Mouse (Mus musculus) monocyte, adult 2 months (primary cell): ENCODE measurements around the gene Umad1.
"Not testable (repeated sequence)": the region's sequence is repeated elsewhere in the genome, so short reads cannot be mapped to it uniquely, and the experiment has no call there.

ENCODE experiments used
- DNase-seq, 2 experiments: peaks; one replicate each; pipeline ENCODE4 v3.0.0; 2022; ENCODE audit warnings: low spot score in 2 of 2, low read depth in 1 of 2

Umad1 gene

DNA sequence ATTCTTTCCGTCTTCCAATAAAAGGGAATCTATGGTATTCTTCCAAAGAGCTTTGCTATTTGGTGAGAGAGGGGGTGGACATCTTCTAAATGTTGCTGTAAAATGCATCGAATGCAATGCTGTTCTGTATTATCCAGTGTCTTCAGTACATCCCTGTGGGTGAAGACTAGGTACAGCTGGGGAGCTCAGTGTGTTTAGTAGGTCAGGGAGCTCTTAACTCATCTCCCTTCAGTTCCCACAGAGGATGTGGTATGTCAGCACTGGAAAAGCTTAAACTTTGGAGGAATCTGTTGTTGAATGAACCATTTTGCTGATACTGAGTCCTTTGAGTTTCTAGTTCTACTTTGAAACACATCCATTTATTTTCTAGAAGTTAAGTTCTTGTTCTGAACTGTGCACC is 53.5 kb downstream of the Umad1 start:
- no peak for DNase-seq

DNA sequence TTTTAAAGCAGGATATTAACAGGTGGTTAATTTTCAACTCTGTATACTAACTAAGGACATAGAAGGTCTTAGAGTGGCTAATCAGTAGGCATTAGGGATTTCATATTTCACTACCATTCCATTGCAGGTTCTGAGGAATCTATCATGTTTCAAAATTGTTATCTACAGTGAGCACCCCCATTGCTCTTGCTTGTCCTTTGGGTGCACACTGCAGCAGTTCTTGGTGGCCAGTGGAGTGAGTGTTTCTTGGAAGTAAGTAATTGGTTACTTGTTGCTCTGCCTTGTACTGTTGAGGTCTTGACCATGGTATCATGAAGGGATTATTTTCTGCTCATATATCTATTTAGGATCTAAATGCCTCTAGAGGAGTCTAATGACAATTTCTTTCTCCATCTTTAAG is 57.1 kb downstream of the Umad1 start:
- no peak for DNase-seq

DNA sequence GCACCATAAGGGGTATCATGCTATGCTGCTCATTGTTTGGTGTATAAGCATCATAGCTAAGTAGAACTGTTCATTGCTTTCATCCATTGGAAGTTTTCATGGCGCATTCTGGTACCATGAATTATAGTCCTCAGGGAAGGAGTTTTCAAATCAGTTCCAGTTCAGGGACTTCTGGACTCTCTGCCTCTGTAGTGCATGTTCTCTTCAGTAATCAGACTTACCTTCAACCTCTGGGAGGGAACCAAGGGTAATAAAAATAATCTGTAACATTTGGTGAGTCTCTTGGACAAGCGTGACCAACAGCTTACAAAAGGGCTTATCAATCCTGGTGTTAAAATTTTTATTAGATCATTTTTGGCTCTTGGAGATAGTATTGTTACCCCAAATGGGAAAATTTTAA is 60.5 kb downstream of the Umad1 start:
- DNase-seq, result no peak

DNA sequence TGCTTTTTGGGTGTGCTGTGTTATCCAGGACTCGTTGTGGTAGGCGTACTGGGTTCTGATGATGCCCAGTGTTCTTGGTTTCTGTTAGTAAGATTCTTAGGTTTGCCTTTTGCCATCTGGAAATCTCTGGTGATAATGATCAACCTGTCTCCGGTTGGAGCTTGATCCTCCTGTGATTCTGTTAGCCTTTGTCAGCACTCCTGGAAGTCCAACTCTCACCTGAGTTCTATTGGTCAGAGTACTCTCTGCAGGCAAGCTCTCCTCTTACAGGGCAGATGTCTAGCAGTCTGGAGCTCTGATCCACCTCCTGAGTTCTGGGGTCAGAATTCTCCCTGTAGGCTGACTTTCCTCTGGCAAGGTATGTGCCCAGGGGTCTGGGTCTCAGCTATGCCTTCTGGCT is 72.4 kb downstream of the Umad1 start:
- not testable (repeated sequence) for DNase-seq

DNA sequence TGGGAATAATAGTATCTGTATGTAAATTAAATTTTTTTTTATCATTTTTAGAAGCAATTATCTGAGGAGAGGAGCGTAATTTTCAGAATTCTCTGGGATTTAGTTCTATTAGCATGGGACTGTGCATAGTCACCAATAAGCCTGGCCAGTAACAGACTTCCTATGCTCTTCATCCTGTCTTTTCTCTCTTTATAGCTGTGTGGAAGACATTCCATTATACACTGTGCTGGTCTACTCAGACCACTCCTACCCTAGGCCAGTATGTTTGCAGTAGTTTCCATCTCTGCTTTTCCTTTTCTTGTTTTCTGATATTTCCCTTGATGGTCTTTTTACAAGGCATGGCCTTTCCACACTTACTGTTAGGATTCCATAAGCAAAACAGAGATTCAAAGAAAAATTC is 74.3 kb downstream of the Umad1 start:
- DNase-seq, result no peak

DNA sequence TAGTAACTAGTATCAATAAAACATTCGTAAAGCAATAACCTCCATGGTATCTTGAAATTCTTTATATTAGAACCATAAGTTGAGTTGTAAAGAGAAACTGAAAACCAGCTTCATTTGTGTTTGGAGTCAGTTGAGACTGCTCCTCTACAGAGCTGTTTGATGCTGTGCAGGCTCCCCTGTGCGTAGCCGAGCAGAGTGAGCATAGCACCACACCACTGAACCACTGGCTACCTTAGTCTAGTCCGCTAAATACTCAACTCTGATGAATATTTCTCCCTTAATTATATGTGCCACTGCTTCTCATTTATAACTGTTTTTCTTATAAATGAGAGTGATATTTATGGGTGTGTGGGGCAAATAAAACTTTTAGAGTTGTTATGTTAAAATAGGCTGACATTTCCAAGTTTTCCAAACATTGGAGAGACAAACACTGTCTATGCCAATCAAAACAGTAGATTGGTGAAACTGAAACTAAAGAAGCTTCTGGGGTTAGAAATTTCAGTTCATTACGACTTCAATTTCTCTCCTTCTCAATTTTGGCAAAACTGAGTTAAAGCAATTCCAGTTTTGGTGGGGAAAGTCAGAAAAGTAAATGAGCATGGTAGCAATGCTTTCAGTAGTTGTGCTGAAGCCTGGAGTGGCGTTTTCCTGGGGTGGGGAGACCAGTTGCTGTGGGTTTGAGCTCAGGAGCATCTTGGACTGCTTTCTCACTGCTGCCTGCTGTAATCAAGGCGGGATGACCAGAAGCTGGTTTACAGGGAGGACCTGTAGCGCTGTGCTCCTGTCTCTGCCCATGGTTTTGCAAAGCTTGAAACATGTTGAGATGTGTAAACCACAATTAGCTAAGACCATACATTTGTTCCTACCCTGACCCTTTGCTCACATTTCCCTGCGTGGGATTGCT is 77.7 kb downstream of the Umad1 start:
- no peak for DNase-seq

DNA sequence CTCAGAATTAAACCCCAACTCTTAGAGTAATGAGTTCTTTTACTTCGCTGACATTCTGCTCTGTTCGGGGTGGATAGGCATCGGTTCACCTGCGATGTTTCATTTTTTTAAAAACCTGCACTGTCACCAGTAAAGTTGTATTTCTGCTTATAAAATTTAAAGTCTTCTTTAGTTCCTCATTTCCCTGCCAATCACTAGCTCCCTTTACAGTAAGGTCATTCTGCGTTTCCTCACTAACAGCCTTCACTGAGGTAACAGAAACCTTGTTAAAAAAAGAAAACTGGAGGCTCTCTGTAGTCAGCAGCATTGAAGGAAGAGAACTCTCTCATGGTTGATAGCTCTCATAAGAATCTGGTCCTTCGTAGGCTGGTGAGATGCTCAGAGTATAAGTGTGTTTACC is 80.4 kb downstream of the Umad1 start:
- no peak for DNase-seq

DNA sequence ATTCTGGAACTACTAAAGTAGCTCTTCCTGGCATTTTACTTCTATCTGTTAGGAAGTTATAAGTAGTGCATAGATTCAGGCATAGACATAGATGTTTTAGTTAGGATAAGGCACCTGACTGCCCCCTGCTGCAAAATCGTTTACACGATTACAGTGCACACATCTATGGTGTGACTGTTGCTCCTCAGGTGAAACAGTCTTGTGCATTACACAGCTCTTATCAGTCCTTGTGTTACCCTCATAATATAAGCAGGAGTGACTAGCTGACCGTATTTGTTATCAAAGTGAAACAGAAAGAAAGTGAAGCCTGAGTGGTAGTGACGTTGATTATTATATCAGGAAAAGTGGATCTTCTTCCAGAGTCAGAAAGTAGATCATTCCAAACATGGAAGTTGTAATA is 84.2 kb downstream of the Umad1 start:
- no peak for DNase-seq

DNA sequence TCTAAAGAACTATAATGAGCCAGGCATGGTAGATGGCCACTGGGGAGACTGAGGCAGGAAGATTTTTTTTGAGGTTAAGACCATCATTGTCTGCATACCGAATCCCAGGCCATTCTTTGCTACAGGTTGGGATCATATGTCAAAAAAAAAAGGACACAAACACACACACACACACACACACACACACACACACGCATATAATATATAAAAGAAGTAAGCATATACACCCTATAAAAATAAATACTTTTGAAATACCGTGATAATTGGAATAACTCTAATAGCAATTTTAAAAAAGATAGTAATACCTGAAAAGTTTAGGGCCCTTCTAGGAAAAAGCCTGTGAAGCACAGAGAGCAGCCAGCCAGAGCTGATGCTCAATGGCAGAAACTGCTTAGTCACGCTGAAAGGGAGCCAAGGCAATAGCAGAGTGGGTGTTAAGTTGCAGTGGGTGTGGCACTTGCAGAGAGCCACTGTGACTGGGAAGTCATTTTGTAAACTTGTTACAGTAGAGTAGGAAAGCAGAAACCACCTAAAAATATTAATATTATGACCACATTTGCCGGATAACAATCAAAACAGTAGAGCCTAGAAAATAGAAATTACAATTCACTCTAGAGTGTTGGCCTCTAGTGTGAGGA is 86.2 kb downstream of the Umad1 start:
- peak in 1 of 2 experiments; percentile 3 for DNase-seq

DNA sequence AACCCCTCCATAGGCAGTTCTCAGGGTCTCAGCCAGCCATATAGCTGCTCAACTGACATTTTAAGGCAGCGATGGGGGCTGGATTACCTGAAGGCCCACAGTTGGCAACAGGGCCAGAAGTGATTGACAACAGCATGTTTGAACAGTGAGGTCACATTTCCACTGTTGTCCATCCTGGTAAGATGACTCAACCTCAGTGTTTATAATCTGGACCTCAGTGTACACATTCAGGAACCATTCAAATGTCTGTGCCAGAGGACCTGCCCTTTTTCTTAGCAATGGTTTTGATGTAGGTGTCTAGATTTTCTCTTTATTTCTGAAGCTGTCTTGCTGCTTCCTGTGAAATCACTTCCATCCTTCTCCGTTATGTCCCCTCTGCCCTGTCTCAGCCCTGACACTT is 88.1 kb downstream of the Umad1 start:
- DNase-seq, result no peak

DNA sequence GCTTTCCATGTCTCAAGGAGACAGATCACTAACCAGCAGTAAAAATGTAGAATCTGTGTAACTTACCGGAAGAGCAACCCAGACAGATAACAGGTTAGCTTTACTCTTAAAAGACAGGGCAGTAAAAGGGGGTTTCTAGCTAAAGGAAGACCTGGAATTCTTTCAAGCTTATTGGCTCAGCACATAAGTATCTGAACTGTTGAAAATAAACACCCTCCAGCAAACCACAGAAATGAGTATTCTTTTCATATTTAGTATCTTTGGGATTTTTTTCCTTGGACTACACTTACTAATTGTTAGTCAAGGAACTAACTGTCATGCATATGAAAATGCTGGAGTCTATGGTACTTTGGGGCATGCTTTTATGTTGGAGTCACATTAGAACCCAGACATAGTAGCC is 89.3 kb downstream of the Umad1 start:
- DNase-seq, result no peak

DNA sequence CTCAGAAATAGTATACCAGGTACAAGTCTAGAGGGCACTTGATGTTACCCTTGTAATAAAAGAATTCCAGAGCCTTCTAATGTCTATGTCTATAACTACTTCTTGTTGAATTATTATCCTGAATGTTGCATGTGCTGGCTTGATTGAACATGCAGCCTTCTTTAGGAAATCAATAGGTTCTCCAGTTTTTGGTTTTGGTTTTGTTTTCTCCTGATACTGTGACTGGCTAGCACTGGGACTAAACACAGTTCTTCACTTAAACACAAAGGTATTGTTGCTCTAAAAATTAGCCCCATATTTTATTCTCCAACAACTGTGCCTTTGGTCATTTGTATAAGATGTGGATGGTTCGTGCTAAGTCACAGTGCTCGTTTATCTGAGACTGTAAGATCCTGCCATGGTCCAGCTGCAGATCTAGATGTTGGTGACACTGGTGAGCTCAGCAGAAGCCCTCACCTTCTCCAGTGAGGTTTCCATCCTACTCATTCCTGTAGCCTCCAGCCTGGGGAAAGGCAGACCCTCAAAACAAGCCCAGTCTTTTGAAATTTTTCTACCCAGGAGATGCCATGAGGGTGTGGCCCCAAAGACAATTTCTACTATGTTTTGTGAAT is 90.1 kb downstream of the Umad1 start:
- no peak for DNase-seq

DNA sequence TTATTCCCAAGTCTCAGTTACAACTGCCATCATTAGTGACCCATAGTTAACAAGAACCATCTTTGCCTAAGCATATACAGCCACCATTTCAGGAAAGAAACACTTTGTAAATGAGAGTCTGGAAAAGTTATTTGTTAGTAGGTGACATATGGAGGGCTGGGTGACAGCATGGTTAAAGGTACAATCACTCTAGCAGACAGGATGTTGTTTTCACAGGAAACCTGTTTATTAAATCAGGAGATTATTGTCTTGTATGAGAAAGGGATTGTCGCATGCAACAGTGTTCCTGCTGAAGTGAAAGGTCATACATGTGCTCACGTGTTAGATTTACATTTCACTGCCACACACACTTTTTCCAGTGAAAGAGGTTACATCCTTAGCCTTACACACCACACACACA is 92.4 kb downstream of the Umad1 start:
- DNase-seq, result no peak

DNA sequence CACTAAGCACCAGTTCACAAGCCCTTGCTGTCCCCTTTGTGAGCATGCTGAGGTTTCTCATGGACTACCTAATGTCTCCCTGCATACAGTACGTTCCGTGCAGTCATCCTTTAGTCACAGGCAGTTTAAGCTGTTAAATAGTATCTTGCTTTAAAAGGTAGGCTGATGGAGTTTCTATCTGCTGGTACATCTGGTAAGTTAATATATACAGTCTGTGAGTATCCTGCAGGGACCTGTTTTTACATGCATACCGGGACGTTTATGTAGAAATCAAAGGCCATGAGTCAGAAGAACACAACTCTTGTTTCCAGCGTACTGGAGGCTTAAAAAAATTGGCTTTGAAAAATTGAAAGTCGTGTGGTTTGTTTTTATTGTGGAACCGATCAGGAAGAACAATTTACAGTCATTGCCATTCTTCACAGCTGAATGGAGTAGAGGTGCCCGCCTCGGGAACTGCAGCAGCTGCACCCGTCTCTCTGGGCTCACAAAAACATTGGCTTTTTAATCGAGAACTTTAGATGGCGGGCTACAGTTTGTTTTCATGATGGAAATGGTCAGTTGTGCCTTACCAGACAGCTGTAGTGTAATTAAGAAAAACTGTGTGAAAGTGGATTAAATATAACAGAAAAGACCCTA is 93.6 kb downstream of the Umad1 start:
- no peak for DNase-seq

DNA sequence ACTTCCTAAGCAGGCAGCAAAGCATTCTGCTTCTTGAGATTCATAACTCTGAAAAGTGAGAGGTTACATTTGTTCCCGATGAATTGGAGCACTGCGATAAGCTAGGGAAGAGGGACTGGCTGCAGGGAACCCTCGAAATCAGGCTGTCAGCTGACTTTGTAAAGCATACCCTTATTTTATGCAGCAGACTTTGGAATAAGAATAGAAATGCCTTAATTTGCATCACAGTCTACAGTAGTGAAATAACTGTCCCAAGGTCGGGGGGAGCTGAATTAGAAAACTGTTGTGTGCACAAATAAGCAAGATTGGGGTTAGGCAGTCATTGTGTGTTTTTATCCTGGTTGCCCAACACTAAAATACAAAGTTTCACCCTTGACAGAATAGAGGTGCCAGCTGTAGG is 94.4 kb downstream of the Umad1 start:
- no peak for DNase-seq

DNA sequence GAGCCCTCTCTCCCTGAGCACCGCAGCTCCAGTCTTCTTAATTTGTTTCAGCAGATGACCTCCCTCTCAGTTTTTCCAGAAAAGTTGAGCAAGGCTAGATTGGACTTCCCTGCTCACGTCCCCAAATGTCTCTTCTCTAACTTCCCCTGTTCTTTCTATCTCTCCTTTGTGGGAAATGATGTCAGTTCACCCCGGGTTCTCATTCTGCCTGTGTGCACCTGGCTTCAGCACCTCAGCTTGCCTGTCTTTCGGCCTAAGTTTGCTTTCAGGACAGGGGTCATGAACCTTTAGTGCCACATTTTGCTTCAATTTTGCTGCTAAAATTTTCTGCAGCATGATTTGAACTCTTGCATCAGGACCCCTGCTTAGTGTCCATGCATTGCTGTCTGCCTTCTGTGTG is 95.8 kb downstream of the Umad1 start:
- no peak for DNase-seq

DNA sequence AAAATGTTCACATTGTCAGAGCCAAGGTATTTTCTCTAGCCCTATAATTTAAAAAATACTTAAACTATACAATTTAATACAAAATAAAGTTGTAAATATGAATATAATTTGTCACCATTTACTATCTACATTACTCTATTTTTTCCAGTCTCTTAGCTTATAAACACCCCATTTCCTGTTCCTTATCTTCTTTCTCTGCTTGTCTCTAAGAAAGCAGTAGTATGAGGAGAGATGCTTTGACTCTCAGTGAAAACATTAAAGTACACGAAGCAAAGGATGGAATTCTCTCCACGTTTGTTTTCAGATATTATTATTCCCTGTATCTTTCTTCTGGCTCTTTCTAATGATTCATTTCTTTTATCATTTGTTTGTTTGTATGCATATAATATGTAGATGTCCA is 99.1 kb downstream of the Umad1 start:
- DNase-seq, result no peak

DNA sequence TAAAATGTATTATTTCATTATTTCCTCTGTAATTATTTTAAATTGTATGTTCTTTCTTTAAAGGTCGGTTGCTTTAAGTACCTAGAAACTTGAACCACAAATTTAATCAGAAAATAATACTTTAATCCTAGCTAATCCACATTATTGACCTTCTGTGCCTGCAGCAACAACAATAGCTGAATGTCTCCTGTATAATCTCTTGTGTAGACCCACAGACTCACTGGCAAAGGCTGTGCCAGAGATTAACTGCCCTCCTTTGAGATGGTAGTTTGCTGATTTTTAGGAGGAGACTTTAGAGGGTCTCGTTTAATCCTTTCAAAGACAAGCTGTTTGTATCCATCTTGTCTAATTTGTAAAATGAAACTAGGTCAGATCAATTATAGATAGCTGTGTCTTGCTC is 99.7 kb downstream of the Umad1 start:
- DNase-seq, result no peak

DNA sequence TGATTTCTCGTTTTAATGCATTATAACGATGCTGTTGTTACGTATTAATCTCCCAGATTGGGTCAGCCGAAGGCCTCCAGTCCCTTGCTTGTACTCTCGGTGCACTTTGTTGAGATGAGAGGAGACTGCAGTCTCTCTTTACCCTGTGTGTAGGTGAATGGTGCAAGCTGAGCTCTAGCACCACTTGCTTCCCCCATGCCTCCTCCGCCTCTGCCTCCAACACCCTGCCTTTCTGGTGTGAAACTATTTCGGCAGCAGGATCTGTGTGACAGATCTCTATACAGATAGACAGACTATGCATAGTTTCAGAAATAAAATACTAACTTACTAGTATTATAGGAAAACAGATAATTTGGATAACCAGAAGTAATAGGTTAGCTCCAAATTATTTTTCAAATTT is 101.7 kb downstream of the Umad1 start:
- no peak for DNase-seq

DNA sequence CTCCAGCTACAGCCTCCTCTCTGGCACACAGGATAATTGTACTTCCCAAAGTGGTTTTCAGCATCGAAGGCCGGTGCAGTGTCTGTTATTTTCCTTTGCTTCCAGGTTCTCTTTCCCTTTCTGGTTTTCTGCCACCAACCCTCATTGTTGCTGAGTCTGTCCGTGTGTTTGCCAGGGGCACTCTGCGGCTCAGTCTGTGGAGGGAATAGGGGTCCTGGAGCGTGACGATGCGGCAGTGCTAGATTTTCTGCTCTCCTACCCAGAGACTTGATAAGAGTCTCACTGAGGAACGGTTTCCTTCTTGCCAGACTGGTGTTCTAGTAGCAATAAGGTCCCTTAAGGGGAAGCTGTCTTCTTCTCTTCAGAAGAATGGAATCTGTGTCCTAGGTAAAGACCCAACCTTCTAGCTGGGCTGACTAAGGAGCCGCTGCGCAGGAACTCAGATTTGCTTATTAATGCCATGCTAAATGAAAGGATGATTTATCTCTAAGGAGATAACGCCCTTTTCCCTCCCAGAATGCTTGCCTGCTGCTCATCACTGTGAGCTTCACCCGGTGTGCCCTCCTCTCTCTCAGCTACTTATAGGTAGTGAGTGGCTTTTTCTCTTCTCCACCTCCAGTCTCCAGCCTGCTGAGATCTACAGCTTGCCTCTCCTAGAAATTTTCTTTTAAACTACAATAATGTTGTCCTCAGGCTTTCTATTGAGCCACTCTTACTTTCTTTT is 105.1 kb downstream of the Umad1 start:
- DNase-seq, result no peak

DNA sequence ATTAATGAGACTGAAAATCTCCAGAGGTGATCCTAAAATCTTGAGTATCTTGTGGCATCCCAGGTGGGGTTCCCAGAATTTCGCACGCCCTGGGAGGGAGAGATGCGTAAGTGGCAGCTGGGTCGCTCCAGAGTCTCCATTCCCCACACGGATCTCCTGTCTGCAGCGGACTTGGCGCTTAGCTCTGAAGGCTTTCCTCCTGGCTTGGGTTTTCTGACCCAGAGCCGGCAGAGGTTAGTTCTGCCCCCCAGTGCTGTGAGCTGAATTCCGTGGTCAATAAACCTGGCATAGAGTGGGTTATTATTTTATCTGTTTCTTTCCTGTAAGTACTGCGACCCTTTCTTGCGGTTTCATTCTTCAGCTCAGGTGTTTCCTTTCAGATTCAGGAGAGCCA is 105.7 kb downstream of the Umad1 start:
- DNase-seq, result no peak
